16 mouse cellular contexts compared by ENCODE assay signal in the genomic region with DNA sequence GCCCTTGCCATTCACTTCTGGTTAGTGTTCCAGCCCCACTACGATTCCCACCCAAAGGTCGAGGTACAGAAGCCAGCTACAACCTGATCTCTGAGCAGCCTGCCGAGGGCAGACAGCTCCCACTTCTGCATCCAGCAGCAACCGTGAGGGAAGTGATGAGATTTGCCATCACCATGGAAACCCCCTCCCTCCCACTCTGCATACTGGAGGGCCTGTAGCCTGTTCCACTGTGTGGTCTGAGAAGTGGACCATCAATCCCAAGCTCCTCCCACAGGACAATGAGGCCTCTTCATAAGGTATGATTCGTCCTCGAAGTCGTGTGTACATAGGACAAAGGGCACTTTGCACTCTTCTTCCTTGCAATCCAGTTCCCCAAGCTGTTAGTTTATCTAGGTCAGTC. TPM values are rescaled to one million over a fixed set of nuclear protein-coding genes. Genes with fewer than 3 reads are reported as not detected.
DNase-seq lines count a peak whose midpoint lies in the region; ATAC-seq lines count a peak whose summit lies in the region.
"Had no signal": no experiment of that assay in that cellular context is flagged by ENCODE, and none has a peak within 500 bp of the region (broad histone marks: within the 10 kb centered on the region; RNA-seq: fewer than 3 reads in every experiment).

No protein-coding gene starts in this region.

- H3K36me3 ChIP-seq in hindbrain, embryonic 10.5 days: peaks cover 13% of the 10 kb centered on the region
- 0 out of 2 replicates have a peak, but pooled peaks cover 4% of the 10 kb centered on the region for H3K36me3 ChIP-seq in hindbrain, embryonic 13.5 days
- H3K36me3 ChIP-seq in hindbrain, embryonic 15.5 days: no peaks in the 10 kb centered on the region
- H3K36me3 ChIP-seq in midbrain, embryonic 13.5 days: no peaks in the 10 kb centered on the region
- H3K36me3 ChIP-seq: forebrain, embryonic 15.5 days; lung, embryonic 15.5 days; neural tube, embryonic 13.5 days had no signal

- no peak for ATAC-seq in hindbrain, embryonic 13.5 days (ENCODE audit: low FRiP score)
- peak; percentile 56; the same call in 1 of the 2 replicates for ATAC-seq in hindbrain, embryonic 15.5 days (ENCODE audit: low FRiP score, low read depth)
- peak; percentile 57 for ATAC-seq in midbrain, embryonic 13.5 days
- no peak for ATAC-seq in inflammation-experienced regulatory T-cells, adult 6 months
- ATAC-seq: forebrain, embryonic 15.5 days had no signal

- WGBS in hindbrain, embryonic 10.5 days: 40% methylated on average over 7 of the region's 7 CpGs
- WGBS in hindbrain, embryonic 13.5 days: 35% methylated on average over 7 of the region's 7 CpGs
- 32% methylated on average over 7 of the region's 7 CpGs for WGBS in hindbrain, embryonic 15.5 days
- 39% methylated on average over 7 of the region's 7 CpGs for WGBS in midbrain, embryonic 13.5 days

- no peak overlapping the region for H3K4me3 ChIP-seq in hindbrain, embryonic 10.5 days
- no peak overlapping the region for H3K4me3 ChIP-seq in hindbrain, embryonic 13.5 days
- no peak overlapping the region for H3K4me3 ChIP-seq in hindbrain, embryonic 15.5 days
- H3K4me3 ChIP-seq in midbrain, embryonic 13.5 days (replicated peaks): no peak overlapping the region
- H3K4me3 ChIP-seq: forebrain, embryonic 15.5 days; limb, embryonic 15.5 days; lung, embryonic 15.5 days; neural tube, embryonic 13.5 days had no signal

- peaks cover 27% of the 10 kb centered on the region for H3K4me1 ChIP-seq in hindbrain, embryonic 10.5 days (replicated peaks)
- H3K4me1 ChIP-seq in hindbrain, embryonic 13.5 days (replicated peaks): peaks cover 5% of the 10 kb centered on the region
- peaks cover 4% of the 10 kb centered on the region for H3K4me1 ChIP-seq in hindbrain, embryonic 15.5 days (replicated peaks)
- H3K4me1 ChIP-seq in midbrain, embryonic 13.5 days (replicated peaks): peaks cover 7% of the 10 kb centered on the region; the same call in 1 of the 2 replicates
- H3K4me1 ChIP-seq: limb, embryonic 15.5 days; lung, embryonic 15.5 days had no signal

- no peaks in the 10 kb centered on the region for H3K9me3 ChIP-seq in hindbrain, embryonic 10.5 days
- H3K9me3 ChIP-seq in hindbrain, embryonic 13.5 days: no peaks in the 10 kb centered on the region
- H3K9me3 ChIP-seq in hindbrain, embryonic 15.5 days: no peaks in the 10 kb centered on the region
- no peaks in the 10 kb centered on the region for H3K9me3 ChIP-seq in midbrain, embryonic 13.5 days
- H3K9me3 ChIP-seq: forebrain, embryonic 15.5 days; G1E; limb, embryonic 15.5 days; lung, embryonic 15.5 days; neural tube, embryonic 13.5 days had no signal

- H3K4me2 ChIP-seq in hindbrain, embryonic 13.5 days: no peak overlapping the region
- H3K4me2 ChIP-seq in hindbrain, embryonic 15.5 days: no peak overlapping the region
- no peak overlapping the region for H3K4me2 ChIP-seq in midbrain, embryonic 13.5 days (replicated peaks)
- H3K4me2 ChIP-seq: forebrain, embryonic 15.5 days; heart, embryonic 11.5 days; limb, embryonic 15.5 days; lung, embryonic 15.5 days; neural tube, embryonic 13.5 days had no signal

- H3K27me3 ChIP-seq in hindbrain, embryonic 10.5 days (ENCODE audit: insufficient read depth, poor library complexity, severe bottlenecking): no peaks in the 10 kb centered on the region
- H3K27me3 ChIP-seq in hindbrain, embryonic 13.5 days: no peaks in the 10 kb centered on the region
- H3K27me3 ChIP-seq in hindbrain, embryonic 15.5 days: no peaks in the 10 kb centered on the region
- H3K27me3 ChIP-seq in midbrain, embryonic 13.5 days: no peaks in the 10 kb centered on the region
- H3K27me3 ChIP-seq: forebrain, embryonic 15.5 days; limb, embryonic 15.5 days; lung, embryonic 15.5 days; neural tube, embryonic 13.5 days had no signal

- DNase-seq in hindbrain, embryonic 10.5 days (ENCODE audit: low spot score): peak; percentile 42
- DNase-seq in brain, adult 2 months (ENCODE audit: low read depth, low spot score): peak; percentile 42
- DNase-seq in cerebellum, adult 9-10 months: no peak
- DNase-seq: adrenal gland, adult 8-10 months; gastrocnemius, postnatal 14 days; heart, postnatal 4 days had no signal

- H3K27ac ChIP-seq in hindbrain, embryonic 10.5 days: no peak overlapping the region
- H3K27ac ChIP-seq in hindbrain, embryonic 13.5 days: no peak overlapping the region
- no peak overlapping the region for H3K27ac ChIP-seq in hindbrain, embryonic 15.5 days (replicated peaks)
- no peak overlapping the region for H3K27ac ChIP-seq in midbrain, embryonic 13.5 days
- H3K27ac ChIP-seq: forebrain, embryonic 15.5 days; limb, embryonic 15.5 days; lung, embryonic 15.5 days; neural tube, embryonic 13.5 days had no signal

- H3K9ac ChIP-seq in hindbrain, embryonic 13.5 days: no peak overlapping the region
- no peak overlapping the region for H3K9ac ChIP-seq in hindbrain, embryonic 15.5 days
- no peak overlapping the region for H3K9ac ChIP-seq in midbrain, embryonic 13.5 days (replicated peaks)
- H3K9ac ChIP-seq: forebrain, embryonic 15.5 days; limb, embryonic 15.5 days; lung, embryonic 15.5 days; neural tube, embryonic 13.5 days had no signal

RNA-seq across cellular contexts. Expression of a gene that starts 8.8 kb away (rescaled TPM):
- 115 and 124 TPM in 2 replicates for polyA plus RNA-seq in hindbrain, embryonic 10.5 days (2016; fragmentation: Nextera tagmentation; extraction: Ambion mirVana)
- 51.3 and 56.9 TPM in 2 replicates for polyA plus RNA-seq in hindbrain, embryonic 13.5 days (2015; fragmentation: Nextera tagmentation; extraction: Ambion mirVana)
- polyA plus RNA-seq in hindbrain, embryonic 15.5 days (2015; fragmentation: Nextera tagmentation; extraction: Ambion mirVana): 48.2 and 52.0 TPM in 2 replicates
- 51.2 and 54.7 TPM in 2 replicates for polyA plus RNA-seq in midbrain, embryonic 13.5 days (2015; fragmentation: Nextera tagmentation; extraction: Ambion mirVana)
- polyA plus RNA-seq in inflammation-experienced regulatory T-cells, adult 6 months (2017; shearing (Covaris generic)): 100 to 1,000 TPM; 103 to 180 (median 127) TPM

RNA-seq across cellular contexts. Expression of a gene that starts 16.3 kb away (rescaled TPM):
- polyA plus RNA-seq in hindbrain, embryonic 10.5 days (2016; fragmentation: Nextera tagmentation; extraction: Ambion mirVana): 53.5 and 54.6 TPM in 2 replicates
- 71.0 and 71.5 TPM in 2 replicates for polyA plus RNA-seq in hindbrain, embryonic 13.5 days (2015; fragmentation: Nextera tagmentation; extraction: Ambion mirVana)
- 54.7 and 59.2 TPM in 2 replicates for polyA plus RNA-seq in hindbrain, embryonic 15.5 days (2015; fragmentation: Nextera tagmentation; extraction: Ambion mirVana)
- polyA plus RNA-seq in midbrain, embryonic 13.5 days (2015; fragmentation: Nextera tagmentation; extraction: Ambion mirVana): 73.6 and 75.6 TPM in 2 replicates
- polyA plus RNA-seq in inflammation-experienced regulatory T-cells, adult 6 months (2017; shearing (Covaris generic)): 100 to 1,000 TPM; 102 to 127 (median 108) TPM

RNA-seq across cellular contexts. Expression of a gene that starts 56.9 kb away (rescaled TPM):
- 1.1 and 1.3 TPM in 2 replicates for polyA plus RNA-seq in hindbrain, embryonic 10.5 days (2016; fragmentation: Nextera tagmentation; extraction: Ambion mirVana)
- polyA plus RNA-seq in hindbrain, embryonic 13.5 days (2015; fragmentation: Nextera tagmentation; extraction: Ambion mirVana): 8.0 and 8.3 TPM in 2 replicates
- polyA plus RNA-seq in hindbrain, embryonic 15.5 days (2015; fragmentation: Nextera tagmentation; extraction: Ambion mirVana): 13.6 and 15.6 TPM in 2 replicates
- 3.6 and 3.9 TPM in 2 replicates for polyA plus RNA-seq in midbrain, embryonic 13.5 days (2015; fragmentation: Nextera tagmentation; extraction: Ambion mirVana)
- polyA plus RNA-seq in inflammation-experienced regulatory T-cells, adult 6 months (2017; shearing (Covaris generic)): not detected
- polyA plus RNA-seq: G1E had no signal

Comparison
In these comparisons a context has a peak if more than half of its experiments do, and no peak if none do; other contexts are left out.
1. ATAC-seq: peak in hindbrain, embryonic 15.5 days (single experiment) and midbrain, embryonic 13.5 days (single experiment); none in hindbrain, embryonic 13.5 days (single experiment) and inflammation-experienced regulatory T-cells, adult 6 months (single experiment).